Mouse (Mus musculus): Measurements from ENCODE around the gene P2ry2.

DNA sequence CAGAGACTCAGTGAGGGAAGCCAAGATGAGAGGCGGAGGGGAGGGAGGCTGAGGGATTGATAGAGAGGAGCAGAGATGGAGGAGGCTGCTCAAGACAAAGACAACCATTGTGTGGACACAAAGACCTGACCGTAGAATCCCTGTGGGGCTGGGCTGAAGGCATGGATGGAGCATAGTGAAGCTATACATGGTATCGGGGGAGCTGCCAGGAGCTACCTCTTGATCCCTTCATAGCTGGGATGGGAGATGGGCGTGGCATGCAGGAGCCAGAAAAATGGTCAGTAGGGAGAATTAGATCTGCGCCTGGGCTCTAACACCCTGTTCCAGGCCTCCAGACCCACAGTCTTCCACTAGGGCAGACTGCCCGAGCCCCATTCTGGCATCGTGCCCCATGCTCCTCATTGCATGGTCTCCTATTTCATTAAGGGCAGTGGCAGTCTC is 4.4 kb upstream of the P2ry2 start:
- TF ChIP-seq CTCF (IDR thresholded peaks at IDR 0.05; ENCODE audit: low read depth) (no peak), EP300 (IDR thresholded peaks at IDR 0.05; ENCODE audit: low read depth) (no peak)

Measured in liver, postnatal 0 days (tissue).